Mouse (Mus musculus): ENCODE data around the gene Utf1.

Utf1 gene

DNA sequence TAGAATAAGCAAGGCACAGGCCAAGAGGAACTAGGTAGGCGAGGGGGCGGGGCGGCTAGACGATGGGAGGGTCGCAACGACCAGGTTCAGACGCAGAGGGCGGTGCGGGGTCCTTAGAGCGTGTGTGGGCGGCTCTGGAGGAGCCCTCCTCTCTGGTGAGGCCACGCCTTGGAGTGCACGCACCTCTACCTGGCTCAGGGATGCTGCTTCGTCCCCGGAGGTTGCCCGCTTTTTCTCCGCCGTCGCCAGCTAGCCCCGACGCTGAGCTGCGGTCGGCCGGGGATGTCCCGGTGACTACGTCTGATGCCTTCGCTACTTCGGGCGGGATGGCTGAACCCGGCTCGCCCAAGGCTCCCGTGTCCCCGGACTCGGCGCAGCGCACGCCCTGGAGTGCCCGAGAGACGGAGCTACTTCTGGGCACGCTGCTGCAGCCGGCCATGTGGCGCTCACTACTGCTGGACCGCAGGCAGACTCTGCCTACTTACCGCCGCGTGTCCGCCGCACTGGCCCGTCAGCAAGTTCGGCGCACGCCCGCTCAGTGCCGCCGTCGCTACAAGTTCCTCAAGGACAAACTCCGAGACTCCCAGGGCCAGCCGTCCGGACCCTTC, at the start of gene Utf1:
Utf1 (plus strand) TSS at position 116 of the 608 bp plus-strand sequence.
- POLR2A ChIA-PET, result interaction anchor here in 3 of 4 experiments (0.5 to 5.8 kb wide), 18 partner anchors 8 to 1506 kb away, joined by 3 to 26 read pairs (median 4); partner anchors contain the start of genes Tubgcp2 (in 1 of the 3) and Zfp511 (in 1 of the 3)
- CTCF ChIA-PET, result interaction anchor here in 2 of 4 experiments (0.9 to 1.7 kb wide), 6 partner anchors 9 to 1112 kb away, joined by 3 to 6 read pairs (median 4); no protein-coding TSS in a partner anchor

DNA sequence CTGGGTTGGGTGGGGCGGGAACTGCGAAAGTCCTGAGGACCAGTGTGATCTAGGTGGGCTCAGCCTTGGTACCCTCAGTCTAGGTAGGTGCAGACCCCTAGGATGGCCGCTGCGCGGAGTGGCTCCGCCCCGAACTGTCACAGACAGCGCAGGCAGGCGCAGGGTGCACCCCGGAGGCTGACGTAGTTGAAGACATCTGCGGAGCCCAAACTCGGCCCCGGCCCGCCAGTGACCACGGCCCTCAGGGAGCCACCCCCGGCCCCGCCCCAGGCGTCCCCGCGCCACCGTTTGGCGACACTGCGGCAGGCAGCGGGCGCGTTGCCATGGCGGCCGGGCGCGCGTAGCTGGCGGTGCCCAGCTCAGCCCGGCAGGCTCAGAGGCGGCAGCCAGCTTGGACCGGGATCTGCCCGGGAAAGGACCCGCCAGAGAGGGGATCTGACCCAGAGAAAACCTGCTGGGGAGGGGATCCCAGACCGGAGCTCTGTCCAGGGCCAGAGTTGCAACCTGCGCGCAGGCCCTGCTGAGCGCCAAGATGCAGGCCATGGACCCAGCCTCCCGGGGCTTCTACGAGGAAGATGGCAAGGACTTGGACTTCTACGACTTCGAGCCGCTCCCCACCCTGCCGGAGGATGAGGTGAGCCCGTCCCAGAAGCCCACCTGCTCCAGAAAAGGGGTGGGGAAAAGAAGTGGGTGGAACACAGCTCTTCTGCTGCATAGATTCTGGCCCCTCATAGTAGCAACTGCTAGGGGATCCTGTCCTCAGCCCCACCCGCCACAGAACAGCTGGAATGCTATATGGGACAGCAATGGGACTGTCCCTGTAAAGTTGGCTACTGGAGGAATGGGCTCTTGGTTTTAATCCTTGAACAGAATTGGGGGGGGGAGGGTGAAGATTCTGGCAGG, 48.7 kb upstream of the Utf1 start, which contains the start of gene Kndc1:
Kndc1 (plus strand) TSS at position 42 of the 903 bp plus-strand sequence.
- POLR2A ChIA-PET, result interaction anchor here (0.6 to 1.6 kb wide), 13 partner anchors 9 to 1621 kb away, joined by 3 to 6 read pairs (median 4); partner anchors contain the start of gene Msx3 (in 1 of the 4)
- CTCF ChIA-PET, result interaction anchor here (0.6 to 2.8 kb wide), 12 partner anchors 20 to 191 kb away, joined by 3 to 9 read pairs (median 4); partner anchors contain the start of gene Adam8 (in 1 of the 4)

DNA sequence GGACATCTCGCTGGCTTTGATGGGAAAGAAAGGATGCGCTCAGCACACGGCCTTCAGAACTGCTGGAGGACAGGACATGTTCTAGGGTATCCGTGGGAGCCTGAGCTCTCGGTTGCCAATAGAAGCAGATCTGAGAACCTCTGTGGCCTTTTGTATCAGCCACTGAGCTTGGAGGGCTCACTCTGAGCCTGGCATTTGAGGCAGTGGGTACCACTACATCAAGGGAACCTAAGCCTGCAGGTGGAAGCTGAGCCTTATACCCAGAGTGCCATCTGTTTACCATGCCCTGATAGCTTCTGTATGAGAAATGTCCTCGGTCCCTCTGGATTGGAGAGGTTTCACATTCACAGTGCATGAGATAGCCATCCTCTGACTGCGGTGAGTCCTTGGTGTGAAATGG, 47.3 kb upstream of the Utf1 start:
- CTCF ChIA-PET, result interaction anchor here in 2 of 4 experiments (0.5 to 2.8 kb wide), 3 partner anchors 35 to 165 kb away, joined by 3 to 9 read pairs (median 3); no protein-coding TSS in a partner anchor
- POLR2A ChIA-PET, result interaction anchor here in 1 of 4 experiments (0.7 to 1.0 kb wide), 2 partner anchors 9 to 319 kb away, joined by 3 read pairs; no protein-coding TSS in a partner anchor

DNA sequence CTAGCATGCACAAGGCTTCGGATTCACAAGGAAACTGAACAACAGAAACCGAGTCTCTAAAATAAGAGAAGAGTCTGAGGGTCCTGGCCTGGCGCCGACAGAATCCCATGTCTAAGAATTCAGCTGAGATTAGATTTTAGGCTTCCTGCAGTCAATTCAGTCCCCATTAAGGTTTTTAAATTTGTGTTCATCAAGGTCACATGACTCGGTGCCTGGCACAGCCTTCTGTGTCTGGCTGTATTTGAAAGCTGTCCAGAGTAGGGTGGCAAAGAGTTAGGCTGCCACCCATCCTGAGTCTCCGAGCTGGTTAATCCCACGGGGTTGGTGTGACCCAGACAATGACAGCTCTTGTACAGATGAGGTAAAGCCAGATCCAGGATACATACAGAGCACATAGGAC, 46.8 kb upstream of the Utf1 start:
- POLR2A ChIA-PET, result interaction anchor here in 1 of 4 experiments (1.0 kb wide), 1 partner anchor 9 kb away, joined by 3 read pairs; no protein-coding TSS in a partner anchor
- CTCF ChIA-PET, result interaction anchor here in 2 of 4 experiments (0.5 to 0.6 kb wide), 2 partner anchors 77 to 166 kb away, joined by 3 read pairs; no protein-coding TSS in a partner anchor

DNA sequence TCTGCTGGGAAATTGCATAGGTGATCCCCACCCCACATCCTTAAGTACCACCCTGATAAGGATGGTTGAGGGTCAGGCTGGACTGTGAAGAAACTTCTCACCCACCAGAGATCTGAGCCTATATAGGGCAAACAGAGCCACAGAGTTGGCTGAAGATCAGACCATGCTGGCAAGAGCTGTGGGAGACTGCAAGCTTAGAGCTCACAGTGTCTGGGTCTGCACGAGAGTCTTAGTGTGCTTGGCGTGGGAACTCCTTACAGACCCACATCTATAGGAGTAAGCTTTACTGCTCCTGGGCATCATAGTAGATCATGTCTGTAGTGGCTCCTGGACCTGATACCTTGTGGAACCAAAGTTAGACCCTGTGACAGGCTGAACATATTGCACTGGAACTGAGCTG, 45.0 kb upstream of the Utf1 start:
- ChIA-PET POLR2A (no interaction called here), CTCF (interaction anchor here in 1 of 4 experiments (1.0 kb wide), 1 partner anchor 195 kb away, joined by 4 read pairs; no protein-coding TSS in a partner anchor)

DNA sequence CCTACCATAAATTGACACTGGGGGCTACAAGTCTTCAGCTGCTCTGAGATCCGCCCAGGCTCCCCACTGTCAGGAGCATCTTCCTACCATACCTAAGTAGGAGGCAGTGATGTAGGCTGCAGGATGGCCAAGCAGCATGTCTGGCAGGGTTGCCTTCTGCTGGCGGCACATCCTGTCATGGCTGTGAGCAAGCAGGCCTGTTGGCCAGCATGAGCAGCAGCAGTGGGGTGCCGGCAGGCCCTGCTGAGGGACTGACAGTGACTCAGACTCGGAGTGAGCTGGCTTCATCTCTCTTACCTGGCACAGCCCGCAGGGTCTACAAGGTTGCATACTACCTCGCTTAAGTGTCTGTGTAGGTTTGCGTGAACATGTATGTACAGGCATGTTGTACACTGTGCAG, 44.1 kb upstream of the Utf1 start:
- POLR2A ChIA-PET, result no interaction called here

DNA sequence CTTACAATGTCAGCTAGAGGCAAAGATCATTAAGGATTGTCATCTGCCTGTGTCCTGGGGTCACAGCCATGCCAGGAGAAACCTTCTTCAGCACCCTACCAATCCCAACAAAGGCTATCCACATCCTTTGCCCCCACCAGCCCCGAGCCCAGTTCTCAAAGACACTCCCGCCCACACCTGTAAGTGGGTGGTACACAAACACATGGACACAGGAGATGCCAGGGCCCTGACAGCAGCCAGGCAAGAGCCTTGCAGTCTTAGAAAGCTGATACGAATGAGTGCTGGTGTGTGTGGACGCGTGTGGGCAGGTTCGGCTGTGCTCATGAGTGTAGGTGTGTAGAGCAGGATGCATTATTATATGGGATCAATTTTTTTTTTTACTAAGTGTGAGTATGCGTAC, 43.1 kb upstream of the Utf1 start:
- ChIA-PET POLR2A (no interaction called here), CTCF (interaction anchor here in 1 of 4 experiments (0.7 kb wide), 1 partner anchor 76 kb away, joined by 3 read pairs; no protein-coding TSS in a partner anchor)

More for the DNA sequence above, 44.1 kb upstream of the Utf1 start:
- CTCF ChIA-PET, result no interaction called here

DNA sequence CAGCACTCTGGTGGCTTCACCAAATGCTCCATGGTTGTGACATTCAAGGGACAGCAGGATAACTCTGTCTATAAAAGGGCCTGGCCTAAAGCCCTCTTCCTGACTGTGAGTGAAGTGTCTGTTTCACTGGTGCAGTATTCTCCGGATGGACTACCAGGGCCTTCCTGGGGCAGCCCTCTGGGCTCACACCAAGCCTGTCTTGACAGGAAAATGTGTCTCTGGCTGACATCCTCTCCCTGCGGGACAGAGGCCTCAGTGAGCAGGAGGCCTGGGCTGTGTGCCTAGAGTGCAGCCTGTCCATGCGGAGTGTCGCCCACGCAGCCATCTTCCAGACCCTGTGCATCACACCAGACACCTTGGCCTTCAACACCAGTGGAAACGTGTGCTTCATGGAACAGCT, 42.7 kb upstream of the Utf1 start:
- POLR2A ChIA-PET, result interaction anchor here in 1 of 4 experiments (0.9 kb wide), 1 partner anchor 79 kb away, joined by 4 read pairs; no protein-coding TSS in a partner anchor
- CTCF ChIA-PET, result no interaction called here

DNA sequence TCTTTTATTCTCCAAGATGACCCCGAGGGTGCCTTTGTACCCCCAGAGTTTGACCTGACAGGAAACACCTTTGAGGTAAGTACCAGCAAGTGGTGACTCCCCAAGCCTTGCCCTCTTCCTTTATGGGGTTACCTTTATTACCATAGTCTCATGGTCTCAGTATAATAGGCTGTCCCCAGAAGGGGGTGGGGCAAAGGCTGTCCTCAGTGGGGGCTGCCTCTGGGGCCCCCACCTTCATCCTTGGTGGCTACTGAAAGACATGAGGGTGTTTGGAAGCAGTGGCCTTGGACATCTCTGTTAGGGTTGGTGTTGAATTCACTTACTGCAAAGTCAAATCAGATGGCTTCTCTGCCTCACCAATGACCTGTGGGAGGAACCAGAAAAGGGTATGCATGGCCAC, 41.6 kb upstream of the Utf1 start:
- CTCF ChIA-PET, result interaction anchor here in 1 of 4 experiments (0.6 kb wide), 1 partner anchor 12 kb away, joined by 3 read pairs; no protein-coding TSS in a partner anchor

DNA sequence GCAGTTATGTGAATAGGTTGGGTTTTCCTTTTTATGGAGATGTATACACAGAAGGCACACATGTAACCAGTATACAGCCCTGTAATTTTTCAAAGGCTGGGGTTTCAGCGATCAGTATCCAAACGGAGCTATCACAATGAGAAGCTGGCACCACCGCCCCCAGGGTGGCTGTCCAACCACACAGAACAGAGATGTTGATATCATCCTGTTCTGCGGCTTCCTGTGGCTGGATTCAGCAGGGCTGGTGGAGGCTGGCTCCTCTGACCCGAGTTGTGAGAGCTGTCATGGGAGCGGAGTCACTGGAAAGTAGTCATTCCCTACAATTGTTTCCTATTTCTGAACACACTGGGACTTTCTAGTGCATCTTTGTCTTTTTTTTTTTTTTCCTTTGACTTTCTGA, 38.3 kb upstream of the Utf1 start:
- POLR2A ChIA-PET, result interaction anchor here in 2 of 4 experiments (1.0 to 1.4 kb wide), 4 partner anchors 8 to 31 kb away, joined by 3 to 5 read pairs (median 4); no protein-coding TSS in a partner anchor
- CTCF ChIA-PET, result interaction anchor here (0.6 to 2.1 kb wide), 9 partner anchors 43 to 531 kb away, joined by 3 to 9 read pairs (median 4); no protein-coding TSS in a partner anchor

More for the DNA sequence above, 41.6 kb upstream of the Utf1 start:
- POLR2A ChIA-PET, result interaction anchor here in 1 of 4 experiments (0.8 to 0.9 kb wide), 2 partner anchors 12 to 78 kb away, joined by 3 to 4 read pairs; no protein-coding TSS in a partner anchor

DNA sequence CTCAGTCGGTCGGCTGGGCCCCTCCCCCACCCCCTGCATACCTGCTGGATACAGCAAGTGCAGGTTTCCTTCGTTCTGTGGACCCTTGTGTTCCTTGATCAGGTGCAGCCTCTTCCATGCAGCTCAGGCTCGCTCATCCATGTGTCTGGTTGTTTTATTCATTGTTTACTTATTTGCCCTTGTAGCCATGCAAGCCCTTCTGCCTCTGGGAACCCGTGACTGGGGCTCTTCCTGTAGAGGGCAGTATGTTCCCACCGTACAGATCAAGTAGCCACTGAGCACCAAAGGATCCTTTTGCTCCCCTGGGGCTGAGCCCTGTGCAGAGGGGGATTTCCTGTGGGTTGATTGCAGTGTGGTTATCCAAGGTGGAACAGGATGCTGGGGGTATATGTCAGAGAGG, 37.9 kb upstream of the Utf1 start:
- POLR2A ChIA-PET, result interaction anchor here in 1 of 4 experiments (1.0 to 1.4 kb wide), 3 partner anchors 9 to 16 kb away, joined by 3 to 5 read pairs (median 4); no protein-coding TSS in a partner anchor
- CTCF ChIA-PET, result interaction anchor here (0.6 to 2.1 kb wide), 7 partner anchors 43 to 161 kb away, joined by 3 to 9 read pairs (median 4); no protein-coding TSS in a partner anchor

DNA sequence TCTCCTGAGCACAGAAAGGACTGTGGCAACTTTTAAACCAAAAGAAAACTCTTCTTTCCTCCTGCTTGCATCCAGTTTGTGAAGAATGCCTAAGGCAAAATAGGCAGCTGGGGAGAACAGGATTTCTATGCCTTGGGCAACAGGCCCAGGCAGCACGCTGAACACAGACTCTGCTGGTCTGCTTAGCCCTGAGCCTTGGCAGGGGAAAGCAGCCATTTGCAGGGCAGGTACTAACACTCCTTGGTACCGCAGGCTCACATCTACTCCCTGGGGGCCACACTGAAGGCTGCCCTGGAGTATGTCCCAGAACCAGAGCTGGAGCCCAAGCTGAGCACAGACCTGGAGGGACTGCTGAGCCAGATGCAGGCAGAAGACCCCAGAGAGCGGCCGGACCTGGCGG, 35.4 kb upstream of the Utf1 start:
- POLR2A ChIA-PET, result interaction anchor here in 2 of 4 experiments (0.5 to 1.5 kb wide), 3 partner anchors 30 to 158 kb away, joined by 3 to 5 read pairs (median 4); no protein-coding TSS in a partner anchor
- CTCF ChIA-PET, result interaction anchor here in 3 of 4 experiments (0.6 to 1.4 kb wide), 6 partner anchors 20 to 87 kb away, joined by 3 to 7 read pairs (median 4); no protein-coding TSS in a partner anchor

DNA sequence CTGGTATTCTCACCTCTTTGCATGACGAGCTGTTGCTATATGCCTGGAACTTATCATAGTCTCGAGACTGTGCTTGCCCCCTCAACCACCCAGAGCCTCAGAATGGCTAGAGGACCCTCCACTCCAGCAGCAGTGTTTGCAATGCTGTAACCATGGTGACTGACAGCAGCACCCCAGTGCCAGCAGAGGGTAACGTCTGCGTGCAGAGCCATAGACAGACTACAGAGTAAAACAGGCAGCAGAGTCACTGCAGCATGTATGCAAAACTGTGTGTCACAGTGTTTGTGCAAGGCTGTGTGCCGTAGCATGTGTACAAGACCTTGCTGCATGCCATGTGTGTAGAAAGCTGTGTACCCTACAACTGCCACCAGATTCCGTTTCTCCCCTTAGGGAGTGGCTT, 34.1 kb upstream of the Utf1 start:
- CTCF ChIA-PET, result no interaction called here
- POLR2A ChIA-PET, result no interaction called here

DNA sequence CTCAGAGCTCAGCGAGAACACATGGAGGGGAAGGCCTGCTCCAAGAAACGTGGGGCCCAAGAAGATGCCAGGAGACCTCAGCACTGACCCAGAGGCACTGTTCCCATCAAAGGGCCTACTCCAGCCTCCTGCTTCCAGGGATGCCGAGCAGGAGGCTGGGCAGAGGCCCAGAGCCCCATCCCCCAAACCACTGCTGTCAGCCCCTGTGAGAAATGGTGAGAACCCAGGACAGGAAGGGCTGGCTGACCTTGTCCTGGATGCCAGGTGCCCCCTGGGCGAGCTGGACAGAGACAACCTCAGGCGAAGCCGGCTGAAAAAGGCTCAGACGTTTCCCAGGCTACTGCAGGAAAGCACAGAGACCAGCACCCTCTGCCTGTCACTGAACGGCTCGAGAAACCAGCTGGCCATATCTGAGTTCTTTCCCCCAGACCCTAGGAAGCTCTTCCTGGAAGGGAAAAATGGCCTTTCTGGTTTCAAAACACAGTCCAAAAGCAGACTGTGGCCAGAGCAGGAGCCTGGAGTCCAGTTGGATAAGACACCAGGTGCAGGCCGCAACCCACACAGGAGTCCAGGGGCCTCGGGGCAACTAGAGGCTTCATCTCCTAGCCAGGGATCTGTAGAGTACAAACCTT, 33.3 kb upstream of the Utf1 start:
- ChIA-PET CTCF (interaction anchor here in 2 of 4 experiments (0.7 to 1.1 kb wide), 2 partner anchors 84 to 935 kb away, joined by 3 read pairs; no protein-coding TSS in a partner anchor), POLR2A (interaction anchor here in 2 of 4 experiments (0.6 to 1.7 kb wide), 4 partner anchors 41 to 206 kb away, joined by 3 to 4 read pairs (median 4); partner anchors contain the start of gene Echs1 (in 1 of the 2))

DNA sequence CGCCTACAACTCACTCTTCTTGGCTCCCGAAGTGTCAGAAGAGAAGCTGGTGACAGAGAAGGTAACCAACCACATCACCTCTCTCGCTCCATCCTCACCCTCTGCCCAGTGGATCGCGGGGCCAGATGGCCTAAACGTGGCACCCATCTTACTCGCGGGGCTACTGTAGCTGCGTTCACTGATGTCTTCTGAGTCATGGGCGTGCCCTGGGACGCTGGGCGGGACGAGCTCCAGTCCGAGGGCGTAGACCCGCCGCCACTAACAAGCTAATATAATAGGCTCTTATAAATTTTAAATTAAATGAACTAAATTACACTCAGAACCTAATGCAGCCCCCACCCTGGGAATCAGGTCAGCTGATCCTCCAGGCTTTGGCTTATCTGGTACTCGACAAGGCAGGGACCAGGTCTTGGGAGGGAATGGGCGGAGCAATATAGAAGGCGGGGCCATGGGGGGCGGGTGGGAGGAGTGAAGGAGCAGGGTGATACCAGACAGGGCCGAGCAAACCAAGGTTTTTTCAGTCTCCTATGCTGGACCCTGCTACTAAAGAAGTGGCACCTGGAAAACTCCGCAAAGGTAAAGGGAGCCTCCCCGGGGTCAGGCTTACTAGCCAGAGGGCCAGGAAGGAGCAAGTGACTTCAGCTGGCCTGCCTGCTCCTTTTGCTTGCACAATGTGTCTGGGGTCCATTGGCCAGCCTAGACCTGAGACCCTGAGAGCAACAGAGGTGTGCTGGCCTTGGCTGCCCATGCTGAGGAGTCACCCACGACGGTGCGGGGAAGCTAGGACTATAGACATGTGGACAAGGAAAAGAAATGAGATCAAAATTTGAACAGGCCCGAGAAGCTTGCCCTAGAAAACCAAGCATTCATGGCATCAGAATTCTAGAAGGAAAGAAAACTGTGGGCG, 29.2 kb upstream of the Utf1 start:
- CTCF ChIA-PET, result interaction anchor here in 2 of 4 experiments (0.5 to 1.6 kb wide), 7 partner anchors 13 to 81 kb away, joined by 3 to 9 read pairs (median 5); no protein-coding TSS in a partner anchor
- POLR2A ChIA-PET, result interaction anchor here in 3 of 4 experiments (0.7 to 4.2 kb wide), 20 partner anchors 9 to 223 kb away, joined by 3 to 26 read pairs (median 4); partner anchors contain the start of genes Echs1 (in 1 of the 3), Kndc1 (in 1 of the 3), Mtg1 (in 1 of the 3) and Paox (in 1 of the 3)

DNA sequence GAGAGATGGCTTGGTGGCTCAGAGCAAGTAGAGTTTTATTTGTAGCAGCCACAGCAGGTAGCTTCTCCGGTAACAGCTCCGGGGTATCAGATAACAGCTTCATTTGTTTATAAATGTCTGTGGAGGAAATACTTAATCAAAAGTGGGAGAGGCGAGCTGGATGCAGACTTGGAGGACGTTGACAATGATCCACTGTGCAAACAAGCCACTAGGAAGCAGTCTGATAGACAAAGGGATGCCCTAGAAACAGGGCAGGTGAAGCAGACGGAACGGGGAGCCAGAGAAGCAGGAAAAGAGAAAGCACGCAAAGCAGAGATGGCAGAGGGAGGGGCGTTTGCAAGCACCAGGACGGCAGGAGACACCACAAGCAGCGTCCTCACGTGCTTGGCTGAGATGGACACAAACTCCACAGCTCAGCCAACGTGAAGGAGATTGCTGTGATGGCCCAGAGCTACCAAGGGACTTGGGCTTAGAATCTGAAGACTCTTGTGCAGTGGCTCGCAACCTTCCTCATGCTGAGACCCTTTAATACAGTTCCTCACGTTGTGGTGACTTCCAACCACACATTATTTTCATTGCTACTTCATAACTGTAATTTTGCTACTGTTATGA, 27.8 kb upstream of the Utf1 start:
- POLR2A ChIA-PET, result interaction anchor here (0.6 to 4.2 kb wide), 16 partner anchors 14 to 965 kb away, joined by 3 to 26 read pairs (median 4); partner anchors contain the start of genes Echs1 (in 1 of the 4), Kndc1 (in 1 of the 4), Paox (in 1 of the 4) and Utf1 (in 1 of the 4)
- CTCF ChIA-PET, result interaction anchor here (0.5 to 1.6 kb wide), 19 partner anchors 13 to 232 kb away, joined by 3 to 12 read pairs (median 4); partner anchors contain the start of genes Adam8 (in 1 of the 4) and Kndc1 (in 1 of the 4)
